Mouse (Mus musculus): Measurements from ENCODE around the gene Cd109. TPM values are rescaled to one million over a fixed set of nuclear protein-coding genes. Genes with fewer than 3 reads are reported as not detected.

Gene Cd109
- polyA plus RNA-seq, 2 experiments, result 9.4 to 18.0 TPM

DNA sequence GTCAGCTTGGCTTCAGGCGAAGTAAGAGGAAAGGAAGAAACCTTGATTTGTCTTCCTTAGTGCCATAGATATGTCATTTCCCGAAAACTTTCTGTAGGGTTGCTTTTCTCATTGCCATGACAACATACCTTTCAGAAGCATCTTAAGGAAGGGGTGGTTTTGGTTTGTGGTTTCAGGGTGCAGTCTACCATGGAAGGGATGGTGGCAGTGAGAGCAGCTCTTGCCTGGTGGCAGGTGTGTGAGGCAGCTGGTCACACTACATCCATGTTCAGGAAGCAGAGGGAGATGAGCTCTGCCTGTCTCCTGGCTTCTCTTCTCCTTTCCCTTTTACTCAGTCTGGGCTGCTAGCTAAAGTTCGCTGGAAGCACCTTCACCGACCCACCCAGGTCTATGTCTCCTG lies 26.0 kb downstream of the Cd109 start:
- H3K9me3 ChIP-seq (ENCODE audit: control insufficient read depth, low read length), result no peaks in the 10 kb centered on the region
- H3K27ac ChIP-seq (replicated peaks; ENCODE audit: low read depth, low read length), result no peak overlapping the region
- H3K36me3 ChIP-seq (ENCODE audit: control insufficient read depth, insufficient read depth, low read length), result no peaks in the 10 kb centered on the region; the same call in 1 of the 2 replicates
- ATAC-seq (ENCODE audit: low FRiP score, low read depth) (no peak), DNase-seq (ENCODE audit: low spot score) (no peak)
- 0 out of 2 replicates have a peak, but pooled peaks cover 4% of the 10 kb centered on the region for H3K4me1 ChIP-seq (ENCODE audit: control insufficient read depth, insufficient read depth, low read length)
- WGBS, result 85% methylated on average over 4 of the region's 4 CpGs
- H3K27me3 ChIP-seq (ENCODE audit: control insufficient read depth, insufficient read depth, low read length), result no peaks in the 10 kb centered on the region
- H3K4me2 ChIP-seq (replicated peaks; ENCODE audit: low read depth, low read length, severe bottlenecking), result no peak overlapping the region
- no peak overlapping the region for H3K9ac ChIP-seq (ENCODE audit: low read depth, low read length, severe bottlenecking)
- H3K4me3 ChIP-seq (replicated peaks; ENCODE audit: low read length), result no peak overlapping the region
- TF ChIP-seq POLR2A (IDR thresholded peaks at IDR 0.05; ENCODE audit: borderline replicate concordance, extremely low read depth, insufficient read depth, insufficient read length), result no peak

DNA sequence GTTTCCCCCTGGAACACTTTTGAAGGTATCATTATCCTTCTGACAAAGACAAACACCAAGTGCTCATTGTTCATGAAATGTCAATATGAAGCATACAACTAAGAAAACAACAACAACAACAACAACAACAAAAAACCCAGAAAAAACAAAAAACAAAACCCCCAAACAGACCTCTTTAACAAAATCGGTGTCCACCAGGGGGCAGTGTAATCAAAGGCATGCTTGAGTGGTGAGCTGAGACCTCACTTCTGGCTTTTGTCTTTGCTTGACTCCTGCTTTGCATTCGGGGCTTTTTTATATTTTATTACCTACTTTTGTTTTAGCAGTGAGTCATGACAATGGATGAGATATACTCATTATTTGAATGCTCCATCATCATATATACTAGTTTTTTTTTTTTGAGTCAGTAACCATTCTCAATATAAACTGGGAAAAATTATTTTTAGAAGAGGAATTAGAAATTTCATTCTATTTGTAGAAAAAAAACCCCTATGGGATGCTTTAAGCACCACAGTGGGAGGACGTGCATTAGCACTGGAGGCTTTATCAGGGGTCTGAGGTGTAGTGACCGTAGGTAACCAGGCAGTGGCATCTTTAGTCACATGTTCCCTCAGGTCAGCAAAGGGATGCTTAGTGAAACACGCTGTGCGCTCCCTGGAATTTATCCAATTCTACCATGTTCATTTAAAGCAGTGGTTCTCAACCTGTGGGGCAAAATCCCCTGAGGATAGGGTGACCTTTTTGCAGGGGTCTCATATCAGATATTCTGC lies 30.8 kb downstream of the Cd109 start:
- no peaks in the 10 kb centered on the region for H3K9me3 ChIP-seq (ENCODE audit: control insufficient read depth, low read length)
- peak; percentile 84 for DNase-seq (ENCODE audit: low spot score)
- H3K4me3 ChIP-seq (replicated peaks; ENCODE audit: low read length), result no peak overlapping the region
- H3K27me3 ChIP-seq (ENCODE audit: control insufficient read depth, insufficient read depth, low read length), result no peaks in the 10 kb centered on the region
- WGBS, result 47% methylated on average over 6 of the region's 6 CpGs
- H3K9ac ChIP-seq (ENCODE audit: low read depth, low read length, severe bottlenecking), result no peak overlapping the region
- no peak for ATAC-seq (ENCODE audit: low FRiP score, low read depth)
- H3K36me3 ChIP-seq (ENCODE audit: control insufficient read depth, insufficient read depth, low read length), result no peaks in the 10 kb centered on the region; the same call in 1 of the 2 replicates
- H3K4me2 ChIP-seq (replicated peaks; ENCODE audit: low read depth, low read length, severe bottlenecking), result no peak overlapping the region
- no peaks in the 10 kb centered on the region for H3K4me1 ChIP-seq (ENCODE audit: control insufficient read depth, insufficient read depth, low read length)
- TF ChIP-seq POLR2A (IDR thresholded peaks at IDR 0.05; ENCODE audit: borderline replicate concordance, extremely low read depth, insufficient read depth, insufficient read length), result no peak
- no peak overlapping the region for H3K27ac ChIP-seq (replicated peaks; ENCODE audit: low read depth, low read length)

DNA sequence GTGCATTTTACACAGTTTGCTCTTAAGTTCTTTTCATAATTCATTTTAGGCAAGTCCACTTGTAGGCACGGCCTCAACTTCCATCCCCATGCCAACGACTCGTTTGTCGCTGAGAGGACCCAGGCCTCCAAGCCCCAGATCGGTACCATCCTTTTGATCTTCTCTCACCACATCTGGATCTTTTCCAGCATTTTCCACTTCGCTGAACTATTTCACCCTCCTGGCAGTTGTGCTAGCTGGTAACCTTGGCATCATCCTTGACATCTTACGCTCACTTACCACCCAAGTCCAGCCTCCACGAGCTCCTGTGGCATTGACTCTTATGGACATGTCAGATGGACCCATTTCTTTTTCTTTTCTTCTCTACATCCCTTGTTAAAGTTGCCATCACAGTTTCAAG lies 33.3 kb downstream of the Cd109 start:
- no peaks in the 10 kb centered on the region for H3K36me3 ChIP-seq (ENCODE audit: control insufficient read depth, insufficient read depth, low read length)
- no peak overlapping the region for H3K27ac ChIP-seq (replicated peaks; ENCODE audit: low read depth, low read length)
- no peak for ATAC-seq (ENCODE audit: low FRiP score, low read depth)
- no peaks in the 10 kb centered on the region for H3K27me3 ChIP-seq (ENCODE audit: control insufficient read depth, insufficient read depth, low read length)
- no peaks in the 10 kb centered on the region for H3K9me3 ChIP-seq (ENCODE audit: control insufficient read depth, low read length)
- no peak overlapping the region for H3K9ac ChIP-seq (ENCODE audit: low read depth, low read length, severe bottlenecking)
- no peak for DNase-seq (ENCODE audit: low spot score)
- 89% methylated on average over 8 of the region's 8 CpGs for WGBS
- no peak overlapping the region for H3K4me3 ChIP-seq (replicated peaks; ENCODE audit: low read length)
- no peak for TF ChIP-seq POLR2A (IDR thresholded peaks at IDR 0.05; ENCODE audit: borderline replicate concordance, extremely low read depth, insufficient read depth, insufficient read length)
- no peaks in the 10 kb centered on the region for H3K4me1 ChIP-seq (ENCODE audit: control insufficient read depth, insufficient read depth, low read length)
- H3K4me2 ChIP-seq (replicated peaks; ENCODE audit: low read depth, low read length, severe bottlenecking), result no peak overlapping the region

DNA sequence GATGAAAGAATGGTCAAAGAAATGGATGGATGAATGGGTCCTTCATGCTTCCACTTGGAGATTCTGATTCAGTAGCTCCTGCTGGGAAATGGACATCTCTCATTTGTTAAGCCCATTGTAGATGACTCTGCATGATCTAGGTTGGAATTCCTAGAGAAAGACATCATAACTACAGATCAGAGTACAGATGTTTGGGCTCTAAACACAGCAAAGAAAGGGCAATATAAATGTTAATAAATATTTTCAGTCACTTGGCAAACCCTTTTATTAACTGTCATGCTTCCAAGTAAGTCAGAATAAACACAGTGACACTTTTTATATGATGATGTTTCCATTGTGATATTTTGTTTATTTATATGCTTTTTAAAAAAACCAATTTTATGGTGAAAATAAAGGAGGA lies 34.1 kb downstream of the Cd109 start:
- Histone ChIP-seq H3K36me3 (ENCODE audit: control insufficient read depth, insufficient read depth, low read length) (no peaks in the 10 kb centered on the region), H3K9ac (ENCODE audit: low read depth, low read length, severe bottlenecking) (no peak overlapping the region), H3K4me2 (replicated peaks; ENCODE audit: low read depth, low read length, severe bottlenecking) (no peak overlapping the region), H3K4me3 (replicated peaks; ENCODE audit: low read length) (no peak overlapping the region), H3K4me1 (ENCODE audit: control insufficient read depth, insufficient read depth, low read length) (no peaks in the 10 kb centered on the region), H3K9me3 (ENCODE audit: control insufficient read depth, low read length) (no peaks in the 10 kb centered on the region), H3K27me3 (ENCODE audit: control insufficient read depth, insufficient read depth, low read length) (no peaks in the 10 kb centered on the region), H3K27ac (replicated peaks; ENCODE audit: low read depth, low read length) (no peak overlapping the region)
- ATAC-seq (ENCODE audit: low FRiP score, low read depth), result no peak
- no peak for TF ChIP-seq POLR2A (IDR thresholded peaks at IDR 0.05; ENCODE audit: borderline replicate concordance, extremely low read depth, insufficient read depth, insufficient read length)
- no peak for DNase-seq (ENCODE audit: low spot score)

DNA sequence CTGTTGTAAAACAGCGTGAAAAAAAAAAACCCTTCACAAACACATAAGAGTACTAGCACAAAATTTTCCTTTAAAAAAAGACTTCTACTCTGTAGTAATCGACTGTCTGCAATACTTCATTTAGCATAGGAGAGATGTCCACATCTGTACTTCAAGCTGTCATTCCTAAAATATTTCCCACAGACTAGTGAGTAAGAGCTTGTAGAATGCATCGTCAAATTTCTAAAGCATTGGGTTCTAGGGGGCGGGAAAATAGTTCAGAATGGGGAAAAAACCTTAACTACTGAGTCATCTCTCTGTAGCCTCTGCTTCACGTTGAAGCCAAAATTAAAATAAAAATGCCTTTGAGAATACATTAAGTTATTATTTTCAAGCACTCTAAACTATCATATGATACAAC lies 42.2 kb downstream of the Cd109 start:
- Histone ChIP-seq H3K27me3 (ENCODE audit: control insufficient read depth, insufficient read depth, low read length) (no peaks in the 10 kb centered on the region), H3K9me3 (ENCODE audit: control insufficient read depth, low read length) (no peaks in the 10 kb centered on the region), H3K4me3 (replicated peaks; ENCODE audit: low read length) (no peak overlapping the region), H3K4me2 (replicated peaks; ENCODE audit: low read depth, low read length, severe bottlenecking) (no peak overlapping the region), H3K36me3 (ENCODE audit: control insufficient read depth, insufficient read depth, low read length) (no peaks in the 10 kb centered on the region), H3K9ac (ENCODE audit: low read depth, low read length, severe bottlenecking) (no peak overlapping the region), H3K4me1 (ENCODE audit: control insufficient read depth, insufficient read depth, low read length) (no peaks in the 10 kb centered on the region), H3K27ac (replicated peaks; ENCODE audit: low read depth, low read length) (no peak overlapping the region)
- TF ChIP-seq POLR2A (IDR thresholded peaks at IDR 0.05; ENCODE audit: borderline replicate concordance, extremely low read depth, insufficient read depth, insufficient read length), result no peak
- DNase-seq (ENCODE audit: low spot score) (peak; percentile 11), ATAC-seq (ENCODE audit: low FRiP score, low read depth) (no peak)
- 67% methylated on average over 5 of the region's 5 CpGs for WGBS

All from limb, embryonic 14.5 days (tissue).